Mouse (Mus musculus): Measurements from ENCODE around the gene Cfap52. TPM values are rescaled to one million over a fixed set of nuclear protein-coding genes. Genes with fewer than 3 reads are reported as not detected.

Gene Cfap52
- polyA plus RNA-seq, 1 experiment: 0.04 TPM

- no peak for TF ChIP-seq FOSL1 (IDR thresholded peaks at IDR 0.05; ENCODE audit: insufficient read depth, low read length, poor library complexity, severe bottlenecking)
- TF ChIP-seq CEBPB (IDR thresholded peaks at IDR 0.05; ENCODE audit: low read depth): no peak
- TF ChIP-seq MYOG (IDR thresholded peaks at IDR 0.05; ENCODE audit: control insufficient read depth, extremely low read depth, insufficient read length): no peak
- TF ChIP-seq CTCF (IDR thresholded peaks at IDR 0.05; ENCODE audit: control insufficient read depth, insufficient read depth, insufficient read length): no peak
- no peak for TF ChIP-seq MYOD1 (IDR thresholded peaks at IDR 0.05; ENCODE audit: control insufficient read depth, insufficient read length, low read depth)
- TF ChIP-seq USF1 (IDR thresholded peaks at IDR 0.05; ENCODE audit: low read depth): no peak
- no peak for TF ChIP-seq MAX (IDR thresholded peaks at IDR 0.05)
- H3ac ChIP-seq (ENCODE audit: control insufficient read depth, insufficient read length, low read depth): no peak overlapping the region
- no peak overlapping the region for H3K4me3 ChIP-seq (ENCODE audit: insufficient read depth, poor library complexity, severe bottlenecking)
- H3K36me3 ChIP-seq (ENCODE audit: control insufficient read depth, insufficient read depth): no peaks in the 10 kb centered on the region
- H3K27me3 ChIP-seq (ENCODE audit: control insufficient read depth, insufficient read depth, insufficient read length): no peaks in the 10 kb centered on the region
- H3K79me2 ChIP-seq (ENCODE audit: control insufficient read depth, insufficient read depth): no peaks in the 10 kb centered on the region
- no peaks in the 10 kb centered on the region for H3K79me3 ChIP-seq (ENCODE audit: low read depth)
These were observed 40.5 kb downstream of the Cfap52 start for GRCm38 (mm10) chr11:67925000-67925399.

GRCm38 (mm10) chr11:67923720-67924119 lies 41.7 kb downstream of the Cfap52 start:
- no peak for TF ChIP-seq MYOD1 (IDR thresholded peaks at IDR 0.05; ENCODE audit: control insufficient read depth, insufficient read length, low read depth)
- H3K36me3 ChIP-seq (ENCODE audit: control insufficient read depth, insufficient read depth): no peaks in the 10 kb centered on the region
- no peak overlapping the region for H3ac ChIP-seq (ENCODE audit: control insufficient read depth, insufficient read length, low read depth)
- H3K4me3 ChIP-seq (ENCODE audit: insufficient read depth, poor library complexity, severe bottlenecking): no peak overlapping the region
- no peaks in the 10 kb centered on the region for H3K27me3 ChIP-seq (ENCODE audit: control insufficient read depth, insufficient read depth, insufficient read length)
- H3K79me2 ChIP-seq (ENCODE audit: control insufficient read depth, insufficient read depth): peaks cover 5% of the 10 kb centered on the region
- H3K79me3 ChIP-seq (ENCODE audit: low read depth): no peaks in the 10 kb centered on the region

GRCm38 (mm10) chr11:67922755-67923125 lies 42.7 kb downstream of the Cfap52 start:
- Histone ChIP-seq H3K4me3 (ENCODE audit: insufficient read depth, poor library complexity, severe bottlenecking) (peak overlapping the region; percentile 48), H3K79me2 (ENCODE audit: control insufficient read depth, insufficient read depth) (peaks cover 9% of the 10 kb centered on the region), H3K36me3 (ENCODE audit: control insufficient read depth, insufficient read depth) (no peaks in the 10 kb centered on the region), H3K79me3 (ENCODE audit: low read depth) (no peaks in the 10 kb centered on the region), H3ac (ENCODE audit: control insufficient read depth, insufficient read length, low read depth) (no peak overlapping the region), H3K27me3 (ENCODE audit: control insufficient read depth, insufficient read depth, insufficient read length) (no peaks in the 10 kb centered on the region)
- TF ChIP-seq FOSL1 (IDR thresholded peaks at IDR 0.05; ENCODE audit: insufficient read depth, low read length, poor library complexity, severe bottlenecking): no peak
- no peak for TF ChIP-seq MAX (IDR thresholded peaks at IDR 0.05)
- no peak for TF ChIP-seq USF1 (IDR thresholded peaks at IDR 0.05; ENCODE audit: low read depth)
- TF ChIP-seq CTCF (IDR thresholded peaks at IDR 0.05; ENCODE audit: control insufficient read depth, insufficient read depth, insufficient read length): peak; percentile 35

DNA sequence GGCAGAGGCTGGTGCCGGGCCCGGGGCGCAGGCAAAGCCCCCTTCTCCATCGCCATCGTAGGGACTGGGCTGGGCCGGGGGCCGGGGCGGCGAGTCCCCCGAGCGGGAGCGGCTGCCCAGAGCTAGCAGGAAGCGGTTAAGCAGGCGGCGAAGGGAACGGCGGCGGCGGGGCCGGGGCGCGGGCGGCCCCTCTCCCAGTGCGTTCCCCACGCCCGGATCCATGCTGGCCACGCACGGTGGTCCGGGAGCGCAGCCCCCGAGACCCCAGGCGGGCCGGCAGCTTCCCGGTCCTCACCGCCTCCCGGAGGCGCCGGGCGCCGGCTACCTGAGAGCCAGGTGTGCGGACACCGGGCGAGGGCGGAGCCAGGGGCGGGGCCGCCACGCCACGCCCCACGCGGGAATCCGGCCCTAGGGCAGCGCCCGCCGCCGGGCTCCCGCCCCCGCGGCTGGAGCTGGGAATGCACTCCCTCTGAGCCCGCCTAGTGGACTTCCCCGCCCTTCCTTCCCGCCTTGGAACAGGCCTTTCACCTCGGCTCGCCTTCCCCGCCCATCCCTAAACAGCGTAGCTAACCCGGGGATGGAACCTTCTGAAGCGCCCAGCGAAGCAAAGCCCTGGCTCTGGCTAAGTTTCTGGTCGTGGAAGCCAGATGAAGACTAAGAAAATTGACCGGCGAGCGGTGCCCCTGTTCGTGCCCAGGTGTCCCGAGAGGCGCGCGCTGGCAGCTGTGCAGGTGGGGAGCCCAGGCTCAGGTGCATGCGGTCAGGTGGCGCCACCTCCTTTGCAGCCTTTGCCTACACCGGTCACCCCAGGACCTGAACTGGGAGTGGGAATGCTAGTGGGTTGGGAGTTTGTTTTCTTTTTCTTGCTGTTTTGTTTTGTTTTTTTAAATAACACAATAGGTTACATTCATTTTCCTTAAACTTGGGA lies 43.4 kb downstream of the Cfap52 start, which contains the start of gene Usp43:
Usp43 (minus strand) TSS at position 327 of the 928 bp plus-strand sequence.
- peak; percentile 54 for TF ChIP-seq MAX (IDR thresholded peaks at IDR 0.05)
- no peak for TF ChIP-seq CEBPB (IDR thresholded peaks at IDR 0.05; ENCODE audit: low read depth)
- peaks cover 9% of the 10 kb centered on the region for H3K79me2 ChIP-seq (ENCODE audit: control insufficient read depth, insufficient read depth)
- peak within 1 kb of the TSS; percentile 81 for H3ac ChIP-seq (ENCODE audit: control insufficient read depth, insufficient read length, low read depth)
- H3K27me3 ChIP-seq (ENCODE audit: control insufficient read depth, insufficient read depth, insufficient read length): no peaks in the 10 kb centered on the region
- no peaks in the 10 kb centered on the region for H3K79me3 ChIP-seq (ENCODE audit: low read depth)
- H3K4me3 ChIP-seq (ENCODE audit: insufficient read depth, poor library complexity, severe bottlenecking): peak within 1 kb of the TSS; percentile 48
- H3K36me3 ChIP-seq (ENCODE audit: control insufficient read depth, insufficient read depth): no peaks in the 10 kb centered on the region

GRCm38 (mm10) chr11:67921091-67921826 lies 44.2 kb downstream of the Cfap52 start:
- Histone ChIP-seq H3K4me3 (ENCODE audit: insufficient read depth, poor library complexity, severe bottlenecking) (peak overlapping the region; percentile 48), H3K27me3 (ENCODE audit: control insufficient read depth, insufficient read depth, insufficient read length) (no peaks in the 10 kb centered on the region), H3ac (ENCODE audit: control insufficient read depth, insufficient read length, low read depth) (peak overlapping the region; percentile 72), H3K79me2 (ENCODE audit: control insufficient read depth, insufficient read depth) (peaks cover 9% of the 10 kb centered on the region), H3K36me3 (ENCODE audit: control insufficient read depth, insufficient read depth) (no peaks in the 10 kb centered on the region), H3K79me3 (ENCODE audit: low read depth) (no peaks in the 10 kb centered on the region)
- TF ChIP-seq MYOD1 (IDR thresholded peaks at IDR 0.05; ENCODE audit: control insufficient read depth, insufficient read length, low read depth) (peak; percentile 38), FOSL1 (IDR thresholded peaks at IDR 0.05; ENCODE audit: insufficient read depth, low read length, poor library complexity, severe bottlenecking) (no peak), USF1 (IDR thresholded peaks at IDR 0.05; ENCODE audit: low read depth) (no peak), CTCF (IDR thresholded peaks at IDR 0.05; ENCODE audit: control insufficient read depth, insufficient read depth, insufficient read length) (peak; percentile 71), MYOG (IDR thresholded peaks at IDR 0.05; ENCODE audit: control insufficient read depth, extremely low read depth, insufficient read length) (no peak), CEBPB (IDR thresholded peaks at IDR 0.05; ENCODE audit: low read depth) (no peak), MAX (IDR thresholded peaks at IDR 0.05) (no peak)

All from C2C12 (cell line).